Mouse (Mus musculus) heart, embryonic 14.5 days (tissue): ENCODE results near the gene Palld. TPM values are rescaled to one million over a fixed set of nuclear protein-coding genes. Genes with fewer than 3 reads are reported as not detected.

ENCODE experiments used
- ATAC-seq: fragments of 200-750 bp; cut with Nextera tagmentation; 2 replicates; pipeline ENCODE4 v1.8.0; 2017; ENCODE audit warnings: low read depth, moderate TSS enrichment; ENCODE audit not compliant: insufficient number of reproducible peaks, insufficient read depth, low FRiP score
- H3K27ac ChIP-seq, 2 experiments: fragments of 200-500 bp in 1 of 2; fragments of 300-500 bp in 1 of 2; sonication (generic) in 1 of 2; replicated peaks in 1 of 2; 2 replicates each; pipeline ENCODE4 v1.5.1; 2012 to 2014; ENCODE audit warnings: low read depth in 2 of 2, low read length in 2 of 2, control low read depth in 1 of 2, mild to moderate bottlenecking in 1 of 2, mixed read lengths in 1 of 2; ENCODE audit not compliant: control insufficient read depth in 1 of 2, insufficient read depth in 1 of 2
- H3K27me3 ChIP-seq: fragments of 300-500 bp; sonication (generic); 2 replicates; pipeline ENCODE4 v1.6.1; 2014; ENCODE audit warnings: mild to moderate bottlenecking, low read length, control low read depth; ENCODE audit not compliant: control insufficient read depth, insufficient read depth
- H3K36me3 ChIP-seq: fragments of 300-500 bp; sonication (generic); 2 replicates; pipeline ENCODE4 v1.6.1; 2014; ENCODE audit warnings: mild to moderate bottlenecking, control low read depth, low read length, mixed read lengths; ENCODE audit not compliant: control insufficient read depth, insufficient read depth
- H3K4me1 ChIP-seq, 2 experiments: fragments of 200-500 bp in 1 of 2; fragments of 300-500 bp in 1 of 2; sonication (generic) in 1 of 2; 2 replicates each; pipeline ENCODE4 v1.6.1; 2012 to 2014; ENCODE audit warnings: low read length in 2 of 2, control low read depth in 1 of 2, mixed read lengths in 1 of 2; ENCODE audit not compliant: control insufficient read depth in 2 of 2, insufficient read depth in 2 of 2
- H3K4me2 ChIP-seq: fragments of 300-500 bp; sonication (generic); 2 replicates; pipeline ENCODE4 v1.6.1; 2014; ENCODE audit warnings: mild to moderate bottlenecking, low read length
- H3K4me3 ChIP-seq, 2 experiments: fragments of 200-500 bp in 1 of 2; fragments of 300-500 bp in 1 of 2; sonication (generic) in 1 of 2; 2 replicates each; pipeline ENCODE4 v1.5.1; 2012 to 2014; ENCODE audit warnings: low read length in 2 of 2, mild to moderate bottlenecking in 2 of 2, control low read depth in 1 of 2, low read depth in 1 of 2, moderate library complexity in 1 of 2; ENCODE audit not compliant: control insufficient read depth in 1 of 2, insufficient read depth in 1 of 2
- H3K9ac ChIP-seq: fragments of 300-500 bp; sonication (generic); 2 replicates; pipeline ENCODE4 v1.6.1; 2014; ENCODE audit warnings: mild to moderate bottlenecking, low read length
- H3K9me3 ChIP-seq: fragments of 300-500 bp; sonication (generic); 2 replicates; pipeline ENCODE4 v1.6.1; 2016; ENCODE audit warnings: low read length, control low read depth; ENCODE audit not compliant: control insufficient read depth
- WGBS: fragments of 180-500 bp; shearing (Covaris S2); extraction: QIAGEN DNeasy Blood & Tissue Kit; methylation state at CpG from one replicate; pipeline ENCODE4 v1.1.7; 2014; 5-methylcytosine and 5-hydroxymethylcytosine counted together
- polyA plus RNA-seq: library from polyadenylated mRNA; unstranded; fragments of >200 nt; fragmentation: Nextera tagmentation; extraction: Ambion mirVana; gene quantifications from 2 replicates; pipeline ENCODE4 v1.2.1, GENCODE M21; 2014

Gene Palld
- polyA plus RNA-seq, 1 experiment from 2014 or later, result 187 TPM

DNA sequence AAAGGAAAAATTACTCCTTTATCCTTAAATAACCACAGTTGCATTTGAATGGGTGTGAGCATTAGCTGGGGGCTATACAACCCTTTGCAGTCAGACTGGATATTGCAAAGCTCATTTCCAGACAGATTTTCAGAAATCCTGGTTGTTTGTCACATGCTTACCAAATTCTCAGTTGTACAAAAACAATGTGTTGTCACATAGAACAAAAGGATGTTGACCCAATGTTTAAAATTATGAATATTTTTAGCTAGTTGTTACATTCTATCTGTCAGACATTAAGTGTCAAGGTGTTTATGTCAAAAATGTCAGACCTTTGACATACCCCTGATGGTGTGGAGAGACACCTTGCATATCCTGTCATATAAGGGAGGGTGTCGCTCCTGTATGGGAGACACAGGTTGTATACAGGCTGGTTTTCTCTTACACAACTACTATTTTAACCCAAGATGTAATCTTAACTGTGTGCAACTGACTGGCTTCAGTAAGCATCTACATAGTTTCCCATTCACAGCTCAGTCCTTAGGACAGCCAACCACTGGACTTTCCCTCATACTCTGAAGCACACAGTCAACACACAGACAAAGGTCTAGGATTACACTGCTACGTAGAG lies 205.5 kb downstream of the Palld start:
- no peak for ATAC-seq
- Histone ChIP-seq H3K9ac (no peak overlapping the region), H3K36me3 (peaks cover 75% of the 10 kb centered on the region), H3K9me3 (no peaks in the 10 kb centered on the region), H3K4me3 (no peak overlapping the region), H3K27ac (no peak overlapping the region), H3K4me1 (peaks cover 0 to 17% of the 10 kb centered on the region in 2 experiments; a peak in 2 of 4 replicates), H3K4me2 (no peak overlapping the region), H3K27me3 (no peaks in the 10 kb centered on the region)
- 83% methylated on average over 2 of the region's 2 CpGs for WGBS

- Histone ChIP-seq H3K9ac (no peak overlapping the region), H3K4me1 (peaks cover 0 to 14% of the 10 kb centered on the region in 2 experiments; a peak in 2 of 4 replicates), H3K36me3 (peaks cover 65% of the 10 kb centered on the region), H3K9me3 (no peaks in the 10 kb centered on the region), H3K27me3 (no peaks in the 10 kb centered on the region), H3K27ac (no peak overlapping the region; a peak in 1 of 4 replicates), H3K4me2 (no peak overlapping the region), H3K4me3 (no peak overlapping the region)
- ATAC-seq, result no peak
- 11% methylated on average over 1 of the region's 1 CpGs for whole genome bisulfite sequencing
Measured at GRCm38 (mm10) chr8:61695416-61695815, 207.1 kb downstream of the Palld start.

DNA sequence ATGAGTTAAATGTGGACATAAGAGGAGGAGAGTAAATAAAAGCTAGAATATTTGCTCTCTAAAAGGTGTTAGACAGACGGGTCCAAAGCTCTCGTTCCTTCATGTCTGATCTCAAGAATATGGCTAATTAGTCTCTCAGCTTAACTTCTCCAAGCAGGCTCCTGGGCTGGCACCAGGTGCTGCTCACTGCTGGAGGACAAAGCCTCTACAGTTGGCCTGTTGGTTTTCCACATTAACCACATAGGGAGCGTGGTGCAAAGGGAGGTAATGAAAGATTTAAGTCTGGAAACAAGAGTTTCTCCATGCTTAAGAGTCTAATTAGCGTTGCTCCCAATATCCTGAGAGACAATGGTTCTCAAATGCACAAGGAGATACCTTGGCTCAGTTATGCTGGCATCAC lies 209.6 kb downstream of the Palld start:
- Histone ChIP-seq H3K9me3 (no peaks in the 10 kb centered on the region), H3K4me3 (no peak overlapping the region), H3K27me3 (no peaks in the 10 kb centered on the region), H3K36me3 (peaks cover 64% of the 10 kb centered on the region), H3K9ac (no peak overlapping the region), H3K4me1 (0 out of 4 replicates have a peak, but pooled peaks cover 0 to 7% of the 10 kb centered on the region in 2 experiments), H3K27ac (no peak overlapping the region; a peak in 1 of 4 replicates), H3K4me2 (no peak overlapping the region)
- ATAC-seq, result no peak
- 81% methylated on average over 4 of the region's 4 CpGs for WGBS

DNA sequence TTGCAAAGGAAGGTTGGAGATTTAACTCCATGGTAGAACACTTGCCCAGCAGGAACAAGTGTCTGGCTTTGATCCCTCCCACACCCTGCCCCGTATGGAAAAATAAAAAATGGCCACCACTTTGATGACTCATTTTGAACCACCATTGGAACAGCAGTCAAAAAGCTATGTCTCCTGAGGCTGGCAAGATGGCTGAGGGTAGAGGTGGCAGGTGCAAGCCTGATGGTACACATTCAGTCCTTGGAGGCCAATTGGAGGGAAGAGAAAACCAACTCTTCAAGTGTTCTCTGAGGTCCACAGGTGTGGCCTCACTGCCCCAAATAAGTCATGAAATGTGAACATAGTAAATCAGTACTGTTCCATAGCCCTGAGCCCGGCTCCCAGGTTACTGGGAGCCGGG lies 210.4 kb downstream of the Palld start:
- Histone ChIP-seq H3K4me1 (0 out of 4 replicates have a peak, but pooled peaks cover 0 to 7% of the 10 kb centered on the region in 2 experiments), H3K27me3 (no peaks in the 10 kb centered on the region), H3K4me3 (no peak overlapping the region), H3K9ac (no peak overlapping the region), H3K4me2 (no peak overlapping the region), H3K36me3 (peaks cover 62% of the 10 kb centered on the region), H3K27ac (no peak overlapping the region), H3K9me3 (no peaks in the 10 kb centered on the region)
- WGBS, result 94% methylated on average over 3 of the region's 3 CpGs
- ATAC-seq, result no peak

DNA sequence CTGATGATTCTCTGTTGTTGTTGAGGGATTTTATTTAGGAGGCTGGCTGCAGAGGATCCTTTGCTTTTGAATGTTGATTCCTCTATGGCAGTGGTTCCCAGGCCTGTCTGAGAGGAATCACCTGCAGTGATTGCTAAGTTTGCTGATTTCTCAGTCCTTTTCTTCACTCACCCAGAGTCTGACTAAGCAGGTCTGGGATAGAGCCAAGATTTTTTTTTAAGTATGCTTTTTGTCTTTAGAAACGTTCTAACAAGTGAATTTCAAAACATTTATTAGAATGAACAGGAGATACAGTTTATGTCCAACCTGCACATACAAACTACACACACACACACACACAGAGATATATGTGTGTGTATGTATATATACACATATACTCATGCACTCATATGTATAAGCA lies 211.1 kb downstream of the Palld start:
- Histone ChIP-seq H3K36me3 (peaks cover 64% of the 10 kb centered on the region), H3K4me2 (no peak overlapping the region), H3K9ac (no peak overlapping the region), H3K4me3 (no peak overlapping the region), H3K9me3 (no peaks in the 10 kb centered on the region), H3K27ac (no peak overlapping the region), H3K4me1 (0 out of 4 replicates have a peak, but pooled peaks cover 0 to 7% of the 10 kb centered on the region in 2 experiments), H3K27me3 (no peaks in the 10 kb centered on the region)
- 35% methylated on average over 1 of the region's 1 CpGs for WGBS
- no peak for ATAC-seq

- no peaks in the 10 kb centered on the region for H3K27me3 ChIP-seq
- no peak overlapping the region for H3K4me2 ChIP-seq
- H3K9ac ChIP-seq, result no peak overlapping the region
- no peak overlapping the region for H3K4me3 ChIP-seq
- ATAC-seq, result no peak
- peaks cover 61% of the 10 kb centered on the region for H3K36me3 ChIP-seq
- H3K27ac ChIP-seq, result no peak overlapping the region
- H3K9me3 ChIP-seq, result no peaks in the 10 kb centered on the region
- WGBS, result 74% methylated on average over 4 of the region's 4 CpGs
- H3K4me1 ChIP-seq, result peaks cover 2 to 22% of the 10 kb centered on the region in 2 experiments; a peak in 3 of 4 replicates
Measured at GRCm38 (mm10) chr8:61687071-61687470, 215.4 kb downstream of the Palld start.

DNA sequence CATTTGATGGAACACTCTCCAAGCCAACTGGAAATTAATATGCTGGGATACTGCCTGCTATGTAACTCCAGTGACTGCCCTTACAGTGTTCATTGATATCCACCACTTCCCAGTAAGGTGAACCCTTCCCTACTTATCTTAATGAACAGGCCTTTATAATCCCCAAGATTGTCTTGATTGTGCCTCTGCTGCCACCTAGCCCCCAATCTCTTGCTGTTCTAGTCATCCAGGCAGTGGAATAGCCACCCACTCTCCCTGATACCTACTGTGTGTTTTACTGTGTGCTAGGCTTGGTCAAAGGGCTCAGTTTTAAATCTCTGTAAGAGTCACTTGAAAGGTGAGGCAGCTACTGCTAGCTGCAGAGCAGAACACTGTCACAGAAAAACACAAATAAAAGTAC lies 216.2 kb downstream of the Palld start:
- Histone ChIP-seq H3K27me3 (no peaks in the 10 kb centered on the region), H3K4me1 (peaks cover 2 to 27% of the 10 kb centered on the region in 2 experiments; a peak in 3 of 4 replicates), H3K4me3 (no peak overlapping the region), H3K9ac (no peak overlapping the region), H3K4me2 (no peak overlapping the region), H3K9me3 (no peaks in the 10 kb centered on the region), H3K27ac (no peak overlapping the region), H3K36me3 (peaks cover 61% of the 10 kb centered on the region)
- no peak for ATAC-seq

GRCm38 (mm10) chr8:61685280-61685679 lies 217.2 kb downstream of the Palld start:
- H3K4me2 ChIP-seq, result no peak overlapping the region
- H3K36me3 ChIP-seq, result peaks cover 56% of the 10 kb centered on the region
- no peaks in the 10 kb centered on the region for H3K9me3 ChIP-seq
- H3K27me3 ChIP-seq, result no peaks in the 10 kb centered on the region
- ATAC-seq, result no peak
- H3K4me1 ChIP-seq, result peaks cover 9 to 37% of the 10 kb centered on the region in 2 experiments
- H3K4me3 ChIP-seq, result no peak overlapping the region
- H3K27ac ChIP-seq, result no peak overlapping the region
- WGBS, result 91% methylated on average over 1 of the region's 1 CpGs
- no peak overlapping the region for H3K9ac ChIP-seq
